Mouse (Mus musculus): ENCODE data around the gene Srsf7.

DNA sequence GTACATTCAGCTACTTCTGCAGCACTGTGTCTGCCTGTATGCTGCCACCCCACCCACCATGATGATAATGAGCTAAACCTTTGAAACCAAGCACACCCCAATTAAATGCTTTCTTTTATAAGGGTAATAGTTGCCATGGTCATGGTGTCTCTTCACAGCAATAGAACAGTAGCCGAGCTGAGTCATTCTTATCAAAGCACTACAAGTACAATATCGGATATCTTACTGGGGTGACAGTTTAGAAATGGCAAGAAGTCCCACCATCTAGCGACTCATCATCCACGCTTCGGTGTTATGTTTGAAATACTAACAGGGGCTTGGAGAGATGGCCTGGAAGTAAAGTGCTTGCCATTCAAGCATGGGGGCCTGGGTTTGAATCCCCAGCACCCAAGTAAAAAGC, 26.7 kb upstream of the Srsf7 start:
- TF ChIP-seq CTCF (IDR thresholded peaks at IDR 0.05; ENCODE audit: borderline replicate concordance, control insufficient read depth, extremely low read depth, insufficient read depth, low read length, poor library complexity) (no peak), POLR2A (IDR thresholded peaks at IDR 0.05; ENCODE audit: control insufficient read depth, extremely low read depth, insufficient read depth, low read length, poor library complexity) (no peak)

Data from thymus, adult 2 months (tissue).